Mouse (Mus musculus): ENCODE results near the gene Otud4. TPM values are rescaled to one million over a fixed set of nuclear protein-coding genes. Genes with fewer than 3 reads are reported as not detected.

Otud4 gene
- polyA plus RNA-seq, 2 experiments: 20.9 to 26.2 TPM

GRCm38 (mm10) chr8:79712676-79713075 is 73.3 kb downstream of the Otud4 start:
- Histone ChIP-seq H3K9me3 (ENCODE audit: control insufficient read depth, low read length) (no peaks in the 10 kb centered on the region), H3K4me2 (replicated peaks; ENCODE audit: low read depth, low read length, severe bottlenecking) (peak overlapping the region; percentile 29; the same call in 1 of the 2 replicates), H3K27me3 (ENCODE audit: control insufficient read depth, insufficient read depth, low read length) (no peaks in the 10 kb centered on the region), H3K36me3 (ENCODE audit: control insufficient read depth, insufficient read depth, low read length) (peaks cover 24% of the 10 kb centered on the region), H3K27ac (replicated peaks; ENCODE audit: low read depth, low read length) (no peak overlapping the region), H3K9ac (ENCODE audit: low read depth, low read length, severe bottlenecking) (no peak overlapping the region), H3K4me1 (ENCODE audit: control insufficient read depth, insufficient read depth, low read length) (peaks cover 7% of the 10 kb centered on the region; the same call in 1 of the 2 replicates), H3K4me3 (replicated peaks; ENCODE audit: low read length) (no peak overlapping the region)
- WGBS: 47% methylated on average over 5 of the region's 6 CpGs
- ATAC-seq (ENCODE audit: low FRiP score, low read depth) (no peak), DNase-seq (ENCODE audit: low spot score) (no peak)
- TF ChIP-seq POLR2A (IDR thresholded peaks at IDR 0.05; ENCODE audit: borderline replicate concordance, extremely low read depth, insufficient read depth, insufficient read length): no peak

GRCm38 (mm10) chr8:79721537-79721936 is 82.1 kb downstream of the Otud4 start:
- ATAC-seq (ENCODE audit: low FRiP score, low read depth) (no peak), DNase-seq (ENCODE audit: low spot score) (no peak)
- no peaks in the 10 kb centered on the region for H3K27me3 ChIP-seq (ENCODE audit: control insufficient read depth, insufficient read depth, low read length)
- no peak for TF ChIP-seq POLR2A (IDR thresholded peaks at IDR 0.05; ENCODE audit: borderline replicate concordance, extremely low read depth, insufficient read depth, insufficient read length)
- H3K36me3 ChIP-seq (ENCODE audit: control insufficient read depth, insufficient read depth, low read length): peaks cover 36% of the 10 kb centered on the region
- H3K4me2 ChIP-seq (replicated peaks; ENCODE audit: low read depth, low read length, severe bottlenecking): no peak overlapping the region
- H3K9me3 ChIP-seq (ENCODE audit: control insufficient read depth, low read length): no peaks in the 10 kb centered on the region
- H3K27ac ChIP-seq (replicated peaks; ENCODE audit: low read depth, low read length): no peak overlapping the region
- no peak overlapping the region for H3K9ac ChIP-seq (ENCODE audit: low read depth, low read length, severe bottlenecking)
- no peaks in the 10 kb centered on the region for H3K4me1 ChIP-seq (ENCODE audit: control insufficient read depth, insufficient read depth, low read length)
- H3K4me3 ChIP-seq (replicated peaks; ENCODE audit: low read length): no peak overlapping the region

- Histone ChIP-seq H3K27ac (replicated peaks; ENCODE audit: low read depth, low read length) (no peak overlapping the region), H3K4me1 (ENCODE audit: control insufficient read depth, insufficient read depth, low read length) (no peaks in the 10 kb centered on the region), H3K4me2 (replicated peaks; ENCODE audit: low read depth, low read length, severe bottlenecking) (no peak overlapping the region), H3K9ac (ENCODE audit: low read depth, low read length, severe bottlenecking) (no peak overlapping the region), H3K36me3 (ENCODE audit: control insufficient read depth, insufficient read depth, low read length) (peaks cover 20% of the 10 kb centered on the region), H3K4me3 (replicated peaks; ENCODE audit: low read length) (no peak overlapping the region), H3K9me3 (ENCODE audit: control insufficient read depth, low read length) (no peaks in the 10 kb centered on the region), H3K27me3 (ENCODE audit: control insufficient read depth, insufficient read depth, low read length) (no peaks in the 10 kb centered on the region)
- TF ChIP-seq POLR2A (IDR thresholded peaks at IDR 0.05; ENCODE audit: borderline replicate concordance, extremely low read depth, insufficient read depth, insufficient read length): no peak
- ATAC-seq (ENCODE audit: low FRiP score, low read depth) (no peak), DNase-seq (ENCODE audit: low spot score) (no peak)
Measured at GRCm38 (mm10) chr8:79723308-79723707, 83.9 kb downstream of the Otud4 start.

- DNase-seq (ENCODE audit: low spot score): no peak
- WGBS: 57% methylated on average over 3 of the region's 3 CpGs
Measured at GRCm38 (mm10) chr8:79724589-79724988, 85.2 kb downstream of the Otud4 start.

More at GRCm38 (mm10) chr8:79724589-79724988, 85.2 kb downstream of the Otud4 start:
- Histone ChIP-seq H3K27ac (replicated peaks; ENCODE audit: low read depth, low read length) (no peak overlapping the region), H3K4me3 (replicated peaks; ENCODE audit: low read length) (no peak overlapping the region), H3K9me3 (ENCODE audit: control insufficient read depth, low read length) (no peaks in the 10 kb centered on the region), H3K36me3 (ENCODE audit: control insufficient read depth, insufficient read depth, low read length) (peaks cover 22% of the 10 kb centered on the region), H3K4me2 (replicated peaks; ENCODE audit: low read depth, low read length, severe bottlenecking) (no peak overlapping the region), H3K27me3 (ENCODE audit: control insufficient read depth, insufficient read depth, low read length) (no peaks in the 10 kb centered on the region), H3K9ac (ENCODE audit: low read depth, low read length, severe bottlenecking) (no peak overlapping the region), H3K4me1 (ENCODE audit: control insufficient read depth, insufficient read depth, low read length) (no peaks in the 10 kb centered on the region)
- TF ChIP-seq POLR2A (IDR thresholded peaks at IDR 0.05; ENCODE audit: borderline replicate concordance, extremely low read depth, insufficient read depth, insufficient read length): no peak
- no peak for ATAC-seq (ENCODE audit: low FRiP score, low read depth)

Other genes starting within 250 kb of the Otud4 start
- gene Smad1, start 240.1 kb upstream of the Otud4 start, polyA plus RNA-seq (2012; rRNA removed): 41.6 and 61.1 TPM in 2 replicates
- gene Smad1, start 240.1 kb upstream of the Otud4 start, polyA plus RNA-seq (2014; fragmentation: Nextera tagmentation; extraction: Ambion mirVana): 71.8 and 73.7 TPM in 2 replicates
- gene Abce1, start 72.1 kb downstream of the Otud4 start, polyA plus RNA-seq (2012; rRNA removed): 53.3 and 65.9 TPM in 2 replicates
- 87.5 and 92.7 TPM in 2 replicates for gene Abce1, start 72.1 kb downstream of the Otud4 start, polyA plus RNA-seq (2014; fragmentation: Nextera tagmentation; extraction: Ambion mirVana)
- 7.3 and 13.9 TPM in 2 replicates for gene Anapc10, start 72.2 kb downstream of the Otud4 start, polyA plus RNA-seq (2012; rRNA removed)
- 39.2 and 41.1 TPM in 2 replicates for gene Anapc10, start 72.2 kb downstream of the Otud4 start, polyA plus RNA-seq (2014; fragmentation: Nextera tagmentation; extraction: Ambion mirVana)